Mouse (Mus musculus): ENCODE measurements around the gene 4921507P07Rik. TPM values are rescaled to one million over a fixed set of nuclear protein-coding genes. Genes with fewer than 3 reads are reported as not detected.
A peak's percentile ranks its signal among the peaks of the same experiment; 100 is the strongest.
"Not testable (repeated sequence)": the region's sequence is repeated elsewhere in the genome, so short reads cannot be mapped to it uniquely, and the experiment has no call there.

4921507P07Rik gene
- polyA plus RNA-seq, 1 experiment from 2014 or later = not detected

- Histone ChIP-seq H3K27ac (no peak overlapping the region), H3K36me3 (ENCODE audit: inconsistent target) (no peaks in the 10 kb centered on the region), H3K4me3 (ENCODE audit: inconsistent target) (no peak overlapping the region), H3K79me2 (ENCODE audit: inconsistent target) (no peaks in the 10 kb centered on the region)
- 94% methylated on average over 7 of the region's 7 CpGs for WGBS (ENCODE audit: missing documents)
These were observed 10.7 kb downstream of the 4921507P07Rik start for GRCm38 (mm10) chr6:50585733-50586132.

GRCm38 (mm10) chr6:50571661-50572060, 24.8 kb downstream of the 4921507P07Rik start:
- WGBS (ENCODE audit: missing documents) = 86% methylated on average over 1 of the region's 1 CpGs
- no peak overlapping the region for H3K4me3 ChIP-seq (ENCODE audit: inconsistent target)
- no peak overlapping the region for H3K27ac ChIP-seq
- 0 out of 2 replicates have a peak, but pooled peaks cover 5% of the 10 kb centered on the region for H3K79me2 ChIP-seq (ENCODE audit: inconsistent target)
- no peaks in the 10 kb centered on the region for H3K36me3 ChIP-seq (ENCODE audit: inconsistent target)

DNA sequence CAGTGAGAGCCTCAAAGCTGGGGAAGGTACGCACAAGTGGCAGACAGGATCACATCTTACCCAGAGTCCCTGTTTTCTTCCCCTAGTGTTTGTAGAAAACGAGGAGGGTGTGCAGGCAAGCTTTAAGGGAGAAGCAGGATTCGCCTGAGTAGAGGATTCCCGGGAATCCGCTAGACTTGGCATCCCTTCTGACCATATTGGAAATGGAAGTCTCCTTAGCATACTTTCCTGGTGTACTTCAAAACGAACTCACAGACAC, 29.5 kb downstream of the 4921507P07Rik start:
- 13% methylated on average over 6 of the region's 6 CpGs for WGBS (ENCODE audit: missing documents)
- Histone ChIP-seq H3K36me3 (ENCODE audit: inconsistent target) (no peaks in the 10 kb centered on the region), H3K27ac (peak overlapping the region; percentile 52), H3K79me2 (ENCODE audit: inconsistent target) (peaks cover 14% of the 10 kb centered on the region), H3K4me3 (ENCODE audit: inconsistent target) (peak overlapping the region; percentile 59)

DNA sequence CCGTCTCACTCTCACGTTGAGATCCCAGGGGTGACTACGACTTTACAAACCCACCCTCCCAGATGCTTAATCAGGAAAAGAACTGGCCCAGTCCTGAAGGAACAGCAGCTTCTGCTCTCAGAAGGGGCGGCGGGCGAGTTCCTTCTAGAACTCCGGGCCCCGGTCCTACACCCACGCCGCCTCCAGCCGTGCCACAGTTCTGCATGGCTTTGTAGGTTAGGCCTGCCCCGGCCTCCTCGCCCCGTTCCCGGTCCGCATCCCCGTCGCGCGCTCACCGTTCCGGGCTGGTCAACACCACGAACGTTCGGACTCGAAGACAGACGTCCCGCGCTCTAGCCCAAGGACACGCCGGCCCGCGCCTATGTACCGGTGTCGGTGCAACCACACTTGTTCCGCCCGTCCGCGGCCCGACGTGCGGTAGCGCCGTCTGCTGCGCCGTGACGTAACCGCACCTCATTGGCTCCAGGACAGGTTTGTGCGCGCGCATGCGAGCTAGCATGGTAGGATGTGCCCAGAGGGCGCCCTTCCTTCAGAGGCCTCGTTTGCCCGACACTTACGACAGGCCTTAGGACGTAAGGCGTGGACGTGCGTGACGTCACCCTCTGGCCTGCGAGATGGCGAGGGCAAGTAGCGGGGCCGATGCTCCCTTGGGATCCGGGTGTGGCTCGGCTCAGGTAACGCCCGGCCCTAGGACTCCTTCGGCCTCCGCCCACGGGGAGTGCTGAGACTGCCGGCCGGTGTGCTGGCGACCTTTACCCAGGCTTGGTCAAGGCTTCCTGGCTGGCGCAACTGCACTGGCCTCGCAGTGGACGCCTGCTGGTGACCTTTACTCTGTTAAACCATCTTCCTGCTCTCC, 30.1 kb downstream of the 4921507P07Rik start, which contains the start of gene Cycs:
TSS of gene Cycs (minus strand) at position 398 of the 856 bp plus-strand sequence.
- WGBS (ENCODE audit: missing documents) = under 1% methylated on average over 78 of the region's 78 CpGs
- Histone ChIP-seq H3K36me3 (ENCODE audit: inconsistent target) (no peaks in the 10 kb centered on the region), H3K4me3 (ENCODE audit: inconsistent target) (peak within 1 kb of the TSS; percentile 96), H3K27ac (peak within 1 kb of the TSS; percentile 68), H3K79me2 (ENCODE audit: inconsistent target) (peaks cover 14% of the 10 kb centered on the region)

- 94% methylated on average over 3 of the region's 3 CpGs for WGBS (ENCODE audit: missing documents)
- Histone ChIP-seq H3K4me3 (ENCODE audit: inconsistent target) (no peak overlapping the region), H3K79me2 (ENCODE audit: inconsistent target) (peaks cover 14% of the 10 kb centered on the region), H3K36me3 (ENCODE audit: inconsistent target) (no peaks in the 10 kb centered on the region), H3K27ac (no peak overlapping the region)
These were observed 32.8 kb downstream of the 4921507P07Rik start for GRCm38 (mm10) chr6:50563651-50564050.

- 54% methylated on average over 4 of the region's 4 CpGs for WGBS (ENCODE audit: missing documents)
- no peaks in the 10 kb centered on the region for H3K36me3 ChIP-seq (ENCODE audit: inconsistent target)
- H3K79me2 ChIP-seq (ENCODE audit: inconsistent target) = peaks cover 14% of the 10 kb centered on the region
- H3K27ac ChIP-seq = no peak overlapping the region
- no peak overlapping the region for H3K4me3 ChIP-seq (ENCODE audit: inconsistent target)
These were observed 34.0 kb downstream of the 4921507P07Rik start for GRCm38 (mm10) chr6:50562421-50562820.

DNA sequence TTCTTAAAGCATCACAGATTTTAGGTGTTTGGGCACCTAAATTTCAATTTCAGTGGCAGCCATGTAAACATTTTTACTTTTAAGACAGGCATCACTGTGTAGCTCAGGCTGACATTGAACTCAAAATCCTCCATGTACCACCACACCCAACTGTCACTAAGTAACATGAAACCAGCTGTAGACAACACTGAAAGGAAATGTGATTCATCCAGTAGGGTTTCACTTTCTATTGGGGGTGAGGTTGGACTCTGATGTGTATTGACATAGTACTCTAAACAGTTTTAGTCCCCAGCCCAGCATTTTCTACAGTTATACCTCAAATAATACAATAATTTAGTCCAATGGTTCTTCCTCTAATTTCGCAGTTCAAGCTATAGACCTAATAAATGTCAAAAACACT, 35.7 kb downstream of the 4921507P07Rik start:
- WGBS (ENCODE audit: missing documents) = 100% methylated on average over 1 of the region's 1 CpGs
- Histone ChIP-seq H3K4me3 (ENCODE audit: inconsistent target) (no peak overlapping the region), H3K27ac (no peak overlapping the region), H3K79me2 (ENCODE audit: inconsistent target) (peaks cover 7% of the 10 kb centered on the region), H3K36me3 (ENCODE audit: inconsistent target) (no peaks in the 10 kb centered on the region)

GRCm38 (mm10) chr6:50558877-50559276, 37.6 kb downstream of the 4921507P07Rik start:
- WGBS (ENCODE audit: missing documents) = 17% methylated on average over 4 of the region's 4 CpGs
- no peaks in the 10 kb centered on the region for H3K36me3 ChIP-seq (ENCODE audit: inconsistent target)
- no peak overlapping the region for H3K4me3 ChIP-seq (ENCODE audit: inconsistent target)
- H3K27ac ChIP-seq = peak overlapping the region; percentile 25
- H3K79me2 ChIP-seq (ENCODE audit: inconsistent target) = no peaks in the 10 kb centered on the region

DNA sequence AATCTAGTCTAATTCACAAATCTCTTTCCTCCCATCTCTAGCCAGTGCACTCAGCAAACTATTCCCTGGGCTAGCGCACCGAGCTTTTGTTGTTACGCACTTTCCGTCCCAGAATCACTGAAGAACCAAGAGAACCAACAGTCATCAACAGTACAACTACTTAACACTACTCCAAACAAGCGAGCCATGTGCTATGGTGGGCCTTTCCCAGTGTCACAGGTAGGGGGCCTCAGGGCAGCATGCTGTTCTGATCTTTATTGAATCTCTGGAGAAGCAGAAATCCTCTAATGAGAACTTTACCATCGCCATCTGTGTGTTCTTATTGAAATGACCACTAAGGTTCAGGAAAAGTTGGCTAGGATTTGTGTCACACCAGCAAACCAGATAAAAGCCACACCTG, 38.9 kb downstream of the 4921507P07Rik start:
- Histone ChIP-seq H3K79me2 (ENCODE audit: inconsistent target) (no peaks in the 10 kb centered on the region), H3K36me3 (ENCODE audit: inconsistent target) (no peaks in the 10 kb centered on the region), H3K4me3 (ENCODE audit: inconsistent target) (no peak overlapping the region), H3K27ac (no peak overlapping the region)
- WGBS (ENCODE audit: missing documents) = 97% methylated on average over 6 of the region's 6 CpGs

DNA sequence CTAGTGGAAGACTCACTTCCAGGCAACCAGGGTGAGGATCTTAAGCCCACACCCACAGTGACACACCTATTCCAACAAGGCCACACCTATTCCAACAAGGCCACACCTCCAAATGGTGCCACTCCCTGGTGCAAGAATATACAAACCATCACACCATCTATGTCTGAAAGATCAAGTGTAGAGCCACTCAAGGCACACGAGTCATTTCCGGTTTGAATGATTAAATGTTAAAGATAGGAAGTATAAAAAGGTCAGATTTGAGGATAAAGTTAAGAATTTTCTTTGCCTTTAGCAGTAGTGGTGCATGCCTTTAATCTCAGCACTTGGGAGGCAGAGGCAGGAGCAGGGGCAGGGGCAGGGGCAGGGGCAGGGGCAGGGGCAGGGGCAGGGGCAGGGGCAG, 42.2 kb downstream of the 4921507P07Rik start:
- H3K36me3 ChIP-seq (ENCODE audit: inconsistent target); H3K4me3 ChIP-seq (ENCODE audit: inconsistent target); H3K79me2 ChIP-seq (ENCODE audit: inconsistent target); H3K27ac ChIP-seq: not testable (repeated sequence)
- no CpG with 5 or more reads among the region's 2 CpGs for WGBS (ENCODE audit: missing documents)

GRCm38 (mm10) chr6:50552881-50553518, 43.4 kb downstream of the 4921507P07Rik start:
- Histone ChIP-seq H3K27ac (no peak overlapping the region), H3K36me3 (ENCODE audit: inconsistent target) (no peaks in the 10 kb centered on the region), H3K79me2 (ENCODE audit: inconsistent target) (no peaks in the 10 kb centered on the region), H3K4me3 (ENCODE audit: inconsistent target) (no peak overlapping the region)
- WGBS (ENCODE audit: missing documents) = 85% methylated on average over 5 of the region's 5 CpGs

DNA sequence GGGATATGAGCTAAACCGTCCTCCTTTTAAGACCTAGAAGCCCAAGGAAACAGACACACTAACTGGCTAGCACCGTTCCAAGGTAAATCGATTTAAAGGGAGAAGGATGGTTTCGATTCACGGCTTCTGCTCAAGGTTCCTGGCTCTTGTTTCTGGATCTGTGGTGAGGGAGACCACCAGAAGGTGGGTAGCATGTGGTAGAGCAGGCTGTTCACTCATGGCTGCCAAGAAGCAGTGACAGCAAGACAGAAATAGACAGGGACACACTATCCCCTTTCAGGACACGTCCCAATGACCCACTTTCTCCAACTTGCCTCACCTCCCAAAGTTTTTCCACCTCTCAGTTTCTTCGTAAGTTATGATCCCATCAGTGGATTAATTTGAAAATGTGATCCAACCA, 46.6 kb downstream of the 4921507P07Rik start:
- 97% methylated on average over 7 of the region's 7 CpGs for WGBS (ENCODE audit: missing documents)
- Histone ChIP-seq H3K27ac (no peak overlapping the region), H3K36me3 (ENCODE audit: inconsistent target) (no peaks in the 10 kb centered on the region), H3K79me2 (ENCODE audit: inconsistent target) (no peaks in the 10 kb centered on the region), H3K4me3 (ENCODE audit: inconsistent target) (no peak overlapping the region)

DNA sequence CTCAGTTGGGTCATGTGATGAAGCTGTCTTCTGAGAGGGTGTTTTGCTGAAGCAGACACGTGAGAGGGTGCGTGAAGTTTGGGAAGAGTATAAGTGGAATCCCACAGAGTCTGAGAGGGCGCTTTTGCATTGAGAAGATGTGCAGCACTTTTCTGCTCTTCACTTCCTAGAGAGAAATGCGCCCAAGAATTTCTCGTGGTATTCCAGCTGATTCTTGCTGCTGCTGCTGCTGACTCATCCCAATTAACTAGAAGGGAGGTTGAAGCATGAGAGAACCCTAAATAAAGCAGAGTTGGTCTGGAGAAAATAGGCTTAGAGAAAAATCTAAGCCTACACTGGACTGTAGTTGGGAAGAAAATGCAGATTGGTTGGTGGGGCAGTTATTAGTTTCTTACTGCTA, 47.4 kb downstream of the 4921507P07Rik start:
- H3K27ac ChIP-seq = no peak overlapping the region
- no peak overlapping the region for H3K4me3 ChIP-seq (ENCODE audit: inconsistent target)
- whole genome bisulfite sequencing (ENCODE audit: missing documents) = 75% methylated on average over 5 of the region's 5 CpGs
- no peaks in the 10 kb centered on the region for H3K36me3 ChIP-seq (ENCODE audit: inconsistent target)
- H3K79me2 ChIP-seq (ENCODE audit: inconsistent target) = no peaks in the 10 kb centered on the region

DNA sequence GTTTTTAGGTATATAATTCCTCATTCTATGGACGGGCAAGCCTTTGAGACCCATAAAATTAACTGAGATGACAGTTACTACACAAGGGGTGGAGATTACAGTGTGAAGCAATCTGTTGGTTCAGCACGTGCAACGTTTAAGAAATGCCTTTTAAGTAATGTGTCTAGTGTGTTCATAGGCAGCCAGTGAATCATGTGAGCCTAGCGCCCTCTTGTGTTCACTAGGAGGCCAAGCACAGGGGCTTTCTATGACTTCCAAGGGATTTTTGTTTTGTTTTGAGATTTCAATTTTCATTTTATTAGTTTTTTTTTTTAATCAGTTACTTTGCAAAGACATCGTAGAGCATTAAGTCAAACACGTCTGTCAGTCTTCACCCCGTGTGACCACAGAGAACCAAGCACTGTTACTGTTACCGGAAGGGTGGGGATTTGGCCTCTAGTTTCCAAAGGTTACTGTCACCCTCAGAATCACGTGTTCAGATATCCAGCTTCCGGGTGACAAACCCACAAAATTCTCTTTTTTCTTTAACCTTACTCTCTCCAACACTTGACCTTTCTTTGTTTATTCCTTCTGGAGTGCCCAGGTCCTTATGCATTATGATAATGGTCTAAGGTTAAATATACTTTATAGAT, 50.9 kb downstream of the 4921507P07Rik start:
- Histone ChIP-seq H3K79me2 (ENCODE audit: inconsistent target) (no peaks in the 10 kb centered on the region), H3K4me3 (ENCODE audit: inconsistent target) (no peak overlapping the region), H3K36me3 (ENCODE audit: inconsistent target) (no peaks in the 10 kb centered on the region), H3K27ac (peak overlapping the region; percentile 25)
- WGBS (ENCODE audit: missing documents) = 3% methylated on average over 10 of the region's 10 CpGs

DNA sequence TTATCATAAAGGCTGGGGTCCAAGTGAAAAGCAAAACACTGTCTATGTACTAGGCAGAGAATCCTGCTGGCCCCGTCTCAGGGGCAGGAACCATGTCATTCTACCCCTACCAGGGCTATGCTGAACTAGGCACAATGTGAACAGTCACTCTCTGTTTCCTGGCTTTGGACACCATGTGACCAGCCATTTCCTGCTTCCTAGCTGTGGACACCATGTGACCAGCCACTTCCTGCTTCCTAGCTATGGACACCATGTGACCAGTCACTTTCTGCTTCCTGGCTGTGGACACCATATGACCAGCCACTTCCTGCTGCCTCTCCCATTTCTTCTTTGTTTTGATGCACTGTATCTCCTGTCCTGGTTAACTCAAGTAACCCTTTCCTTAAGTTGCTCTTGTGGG, 53.9 kb downstream of the 4921507P07Rik start:
- Histone ChIP-seq H3K4me3 (ENCODE audit: inconsistent target) (no peak overlapping the region), H3K36me3 (ENCODE audit: inconsistent target) (no peaks in the 10 kb centered on the region), H3K79me2 (ENCODE audit: inconsistent target) (no peaks in the 10 kb centered on the region), H3K27ac (peak overlapping the region; percentile 19)
- 100% methylated on average over 1 of the region's 1 CpGs for WGBS (ENCODE audit: missing documents)

All from macrophage (primary cell).